Mouse (Mus musculus) embryonic facial prominence, embryonic 11.5 days (tissue): Measurements from ENCODE around the gene Mycn. TPM values are rescaled to one million over a fixed set of nuclear protein-coding genes. Genes with fewer than 3 reads are reported as not detected.
A peak's percentile ranks its signal among the peaks of the same experiment; 100 is the strongest.

ENCODE experiments used
- ATAC-seq: fragments of 200-750 bp; cut with Nextera tagmentation; replicated peaks from 2 replicates; pipeline ENCODE4 v1.8.0; 2017; ENCODE audit warnings: low read depth; ENCODE audit not compliant: insufficient number of reproducible peaks, low FRiP score, low TSS enrichment
- DNase-seq: peaks from one replicate; pipeline ENCODE4 v3.0.0-alpha.2; 2015; ENCODE audit warnings: low spot score
- H3K27ac ChIP-seq: fragments of 300-500 bp; sonication (generic); replicated peaks from 2 replicates; pipeline ENCODE4 v1.5.1; 2014; ENCODE audit warnings: mild to moderate bottlenecking, low read depth, low read length, control low read depth
- H3K27me3 ChIP-seq: fragments of 300-500 bp; sonication (generic); 2 replicates; pipeline ENCODE4 v1.6.1; 2014; ENCODE audit warnings: mild to moderate bottlenecking, low read length, moderate library complexity, mixed read lengths; ENCODE audit not compliant: control insufficient read depth, insufficient read depth
- H3K36me3 ChIP-seq: fragments of 300-500 bp; sonication (generic); replicated peaks from 2 replicates; pipeline ENCODE4 v1.6.1; 2014; ENCODE audit warnings: low read depth, mild to moderate bottlenecking, low read length, moderate library complexity, mixed read lengths; ENCODE audit not compliant: control insufficient read depth, insufficient read depth
- H3K4me1 ChIP-seq: fragments of 300-500 bp; sonication (generic); 2 replicates; pipeline ENCODE4 v1.6.1; 2014; ENCODE audit warnings: low read length, mixed read lengths; ENCODE audit not compliant: control insufficient read depth, insufficient read depth
- H3K4me2 ChIP-seq: fragments of 300-500 bp; sonication (generic); 2 replicates; pipeline ENCODE4 v1.6.1; 2014; ENCODE audit warnings: low read depth, mild to moderate bottlenecking, control low read depth, low read length, moderate library complexity
- H3K4me3 ChIP-seq: fragments of 300-500 bp; sonication (generic); 2 replicates; pipeline ENCODE4 v1.5.1; 2014; ENCODE audit warnings: low read depth, low read length, control low read depth
- H3K9ac ChIP-seq: fragments of 300-500 bp; sonication (generic); replicated peaks from 2 replicates; pipeline ENCODE4 v1.6.1; 2014; ENCODE audit warnings: mild to moderate bottlenecking, control low read depth, low read length
- H3K9me3 ChIP-seq: fragments of 300-500 bp; sonication (generic); replicated peaks from 2 replicates; pipeline ENCODE4 v1.6.1; 2016; ENCODE audit warnings: mild to moderate bottlenecking, low read length, inconsistent platforms, mixed read lengths; ENCODE audit not compliant: control insufficient read depth
- WGBS: fragments of 180-500 bp; shearing (Covaris S2); extraction: QIAGEN DNeasy Blood & Tissue Kit; methylation state at CpG from one replicate; pipeline ENCODE4 v1.1.7; 2014; 5-methylcytosine and 5-hydroxymethylcytosine counted together
- polyA plus RNA-seq: library from polyadenylated mRNA; unstranded; fragments of >200 nt; fragmentation: Nextera tagmentation; extraction: Ambion mirVana; gene quantifications from 2 replicates; pipeline ENCODE4 v1.2.1, GENCODE M21; 2014

Mycn gene
- polyA plus RNA-seq, 1 experiment from 2014 or later = 93.9 TPM

DNA sequence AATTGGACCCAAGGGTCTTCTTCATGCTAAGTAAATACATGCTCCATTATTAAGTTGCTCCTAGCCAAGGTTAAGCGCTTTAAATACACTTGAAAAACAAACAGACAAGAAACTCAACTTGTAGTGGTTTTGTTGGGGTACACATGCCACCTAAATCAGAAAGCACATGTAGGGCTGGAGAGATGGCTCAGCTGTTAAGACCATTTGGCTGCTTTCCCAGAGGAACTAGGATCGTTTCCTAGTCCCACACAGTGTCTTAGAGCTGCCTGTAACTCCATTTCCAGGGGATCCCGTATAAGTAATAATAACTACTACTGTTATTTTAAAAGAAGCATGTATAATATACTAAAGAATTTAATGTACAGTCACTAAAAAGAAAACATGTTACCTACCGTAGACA lies 5.9 kb upstream of the Mycn start:
- no peak for DNase-seq
- WGBS = 88% methylated on average over 4 of the region's 4 CpGs
- Histone ChIP-seq H3K36me3 (no peaks in the 10 kb centered on the region), H3K4me1 (no peaks in the 10 kb centered on the region), H3K9ac (no peak overlapping the region), H3K9me3 (no peaks in the 10 kb centered on the region), H3K27ac (no peak overlapping the region), H3K4me2 (no peak overlapping the region), H3K27me3 (no peaks in the 10 kb centered on the region), H3K4me3 (no peak overlapping the region)
- no peak for ATAC-seq

- Histone ChIP-seq H3K4me1 (no peaks in the 10 kb centered on the region), H3K27me3 (no peaks in the 10 kb centered on the region), H3K4me2 (no peak overlapping the region), H3K9me3 (no peaks in the 10 kb centered on the region), H3K9ac (peak overlapping the region; percentile 96), H3K27ac (no peak overlapping the region), H3K36me3 (peaks cover 2% of the 10 kb centered on the region; the same call in 1 of the 2 replicates), H3K4me3 (no peak overlapping the region)
- WGBS = 13% methylated on average over 6 of the region's 6 CpGs
- DNase-seq (no peak), ATAC-seq (no peak)
Measured at GRCm38 (mm10) chr12:12943288-12943687, 1.6 kb upstream of the Mycn start.

- Histone ChIP-seq H3K27me3 (no peaks in the 10 kb centered on the region), H3K4me2 (peak overlapping the region; percentile 94), H3K9me3 (no peaks in the 10 kb centered on the region), H3K4me1 (no peaks in the 10 kb centered on the region), H3K27ac (peak overlapping the region; percentile 91), H3K36me3 (peaks cover 2% of the 10 kb centered on the region; the same call in 1 of the 2 replicates), H3K4me3 (peak overlapping the region; percentile 90), H3K9ac (peak overlapping the region; percentile 96)
- ATAC-seq (peak; percentile 31), DNase-seq (peak; percentile 94)
- WGBS = under 1% methylated on average over 47 of the region's 47 CpGs
Measured at GRCm38 (mm10) chr12:12942364-12943050, 793 bp upstream of the Mycn start.

- H3K9me3 ChIP-seq = no peaks in the 10 kb centered on the region
- H3K27ac ChIP-seq = peak overlapping the region; percentile 91
- DNase-seq (peak; percentile 46), ATAC-seq (no peak)
- 0% methylated on average over 20 of the region's 20 CpGs for WGBS
- H3K9ac ChIP-seq = peak overlapping the region; percentile 96
- H3K4me1 ChIP-seq = peaks cover 5% of the 10 kb centered on the region
- peaks cover 7% of the 10 kb centered on the region for H3K36me3 ChIP-seq
- H3K27me3 ChIP-seq = no peaks in the 10 kb centered on the region
- H3K4me3 ChIP-seq = peak overlapping the region; percentile 90
- peak overlapping the region; percentile 94 for H3K4me2 ChIP-seq
Measured at GRCm38 (mm10) chr12:12941129-12941504, 597 bp downstream of the Mycn start.

- peak; percentile 79 for DNase-seq
- Histone ChIP-seq H3K9ac (peak overlapping the region; percentile 96), H3K4me1 (peaks cover 5% of the 10 kb centered on the region), H3K4me3 (peak overlapping the region; percentile 90), H3K27ac (peak overlapping the region; percentile 91), H3K9me3 (no peaks in the 10 kb centered on the region), H3K36me3 (peaks cover 9% of the 10 kb centered on the region), H3K27me3 (no peaks in the 10 kb centered on the region), H3K4me2 (peak overlapping the region; percentile 94)
- ATAC-seq = 0 out of 2 replicates have a peak, but pooled peaks have one; percentile 31
- WGBS = 0% methylated on average over 13 of the region's 13 CpGs
Measured at GRCm38 (mm10) chr12:12940466-12941128, 1.1 kb downstream of the Mycn start.

DNA sequence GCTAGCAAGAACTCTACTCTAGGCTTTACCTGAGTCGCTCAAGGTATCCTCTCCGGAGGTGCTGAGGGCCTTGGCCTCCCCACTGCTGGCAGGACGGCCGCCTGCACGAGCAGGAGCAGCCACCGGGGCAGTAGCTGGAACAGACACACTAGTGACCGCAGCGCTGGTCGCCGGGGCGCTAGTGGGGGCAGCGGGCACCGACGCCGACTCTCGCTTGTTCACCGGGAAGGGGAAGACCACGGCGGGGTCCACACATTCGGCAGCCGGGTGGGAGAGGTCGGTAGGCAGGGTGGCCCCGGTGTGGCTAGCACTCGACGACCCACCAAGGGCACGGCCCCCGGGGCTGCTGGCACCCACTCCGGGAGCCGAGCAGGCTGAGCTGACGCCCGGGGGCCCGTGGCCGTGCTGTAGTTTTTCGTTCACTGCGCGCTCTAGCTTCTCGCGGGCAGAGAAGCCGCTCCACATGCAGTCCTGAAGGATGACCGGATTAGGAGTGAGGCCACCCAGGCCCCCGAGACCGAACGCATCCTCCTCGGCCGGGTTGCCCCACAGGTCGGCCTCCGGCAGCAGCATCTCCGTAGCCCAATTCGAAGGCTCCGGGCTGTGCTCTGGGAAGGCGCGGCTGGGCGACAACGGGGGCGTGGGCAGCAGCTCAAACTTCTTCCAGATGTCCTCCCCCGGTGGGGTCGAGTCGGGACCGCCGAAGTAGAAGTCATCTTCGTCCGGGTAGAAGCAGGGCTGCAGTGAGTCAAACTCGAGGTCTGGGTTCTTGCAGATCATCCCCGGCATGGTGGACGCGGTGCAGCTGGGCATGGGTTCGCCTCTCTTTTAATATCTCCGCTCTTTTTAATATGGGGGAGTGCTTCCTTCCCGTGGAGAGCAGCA lies 1.9 kb downstream of the Mycn start:
- H3K9ac ChIP-seq = peak overlapping the region; percentile 96
- no peak for ATAC-seq
- H3K27ac ChIP-seq = peak overlapping the region; percentile 91
- peak overlapping the region; percentile 90 for H3K4me3 ChIP-seq
- under 1% methylated on average over 67 of the region's 69 CpGs for WGBS
- peak overlapping the region; percentile 94 for H3K4me2 ChIP-seq
- H3K27me3 ChIP-seq = no peaks in the 10 kb centered on the region
- peaks cover 5% of the 10 kb centered on the region for H3K4me1 ChIP-seq
- H3K9me3 ChIP-seq = no peaks in the 10 kb centered on the region
- peaks cover 12% of the 10 kb centered on the region for H3K36me3 ChIP-seq
- DNase-seq = peak; percentile 52

DNA sequence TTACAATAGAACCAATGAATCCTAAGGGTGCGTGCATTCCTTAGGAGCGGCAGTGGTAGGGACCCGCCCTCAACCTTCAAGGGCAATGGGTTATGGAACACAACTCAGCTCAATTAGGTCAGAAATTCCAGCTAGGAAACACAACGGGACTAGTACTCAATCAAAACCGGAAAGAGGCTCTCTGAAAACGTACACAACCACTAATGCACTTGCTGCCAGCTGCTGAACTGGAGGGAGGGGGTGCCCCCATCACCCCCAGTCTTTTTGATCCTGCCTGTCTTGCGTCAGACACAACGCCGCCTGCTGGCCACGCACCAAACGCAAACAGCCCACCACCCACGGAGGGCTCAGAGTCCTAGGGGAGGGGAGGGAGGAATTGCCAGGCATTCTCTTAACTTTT lies 2.9 kb downstream of the Mycn start:
- ATAC-seq = no peak
- Histone ChIP-seq H3K4me3 (peak overlapping the region; percentile 90), H3K4me1 (peaks cover 5% of the 10 kb centered on the region), H3K27ac (peak overlapping the region; percentile 91), H3K9me3 (no peaks in the 10 kb centered on the region), H3K9ac (peak overlapping the region; percentile 96), H3K27me3 (no peaks in the 10 kb centered on the region), H3K36me3 (peaks cover 12% of the 10 kb centered on the region), H3K4me2 (peak overlapping the region; percentile 94)
- 0% methylated on average over 12 of the region's 12 CpGs for WGBS
- DNase-seq = peak; percentile 88
